Mouse (Mus musculus) liver, postnatal 0 days (tissue): Measurements from ENCODE around the gene Abl2. TPM values are rescaled to one million over a fixed set of nuclear protein-coding genes. Genes with fewer than 3 reads are reported as not detected.
A peak's percentile ranks its signal among the peaks of the same experiment; 100 is the strongest.
"Not testable (repeated sequence)": the region's sequence is repeated elsewhere in the genome, so short reads cannot be mapped to it uniquely, and the experiment has no call there.

ENCODE experiments used
- ATAC-seq: fragments of 200-750 bp; cut with Nextera tagmentation; 2 replicates; pipeline ENCODE4 v1.8.0; 2017; ENCODE audit warnings: mild to moderate bottlenecking, moderate library complexity
- DNase-seq: peaks from one replicate; pipeline ENCODE4 v3.0.0-alpha.2; 2016
- H3K27ac ChIP-seq: fragments of 300-500 bp; sonication (generic); 2 replicates; pipeline ENCODE4 v1.5.1; 2014; ENCODE audit warnings: antibody characterized with exemption, moderate library complexity, mild to moderate bottlenecking, low read depth
- H3K27me3 ChIP-seq: fragments of 300-500 bp; sonication (generic); 2 replicates; pipeline ENCODE4 v1.6.1; 2014; ENCODE audit warnings: low read length, control low read depth, mixed read lengths; ENCODE audit not compliant: insufficient read depth
- H3K36me3 ChIP-seq: fragments of 300-500 bp; sonication (generic); replicated peaks from 2 replicates; pipeline ENCODE4 v1.6.1; 2014; ENCODE audit warnings: mild to moderate bottlenecking, control low read depth, low read length, moderate library complexity, mixed read lengths; ENCODE audit not compliant: insufficient read depth
- H3K4me1 ChIP-seq: fragments of 300-500 bp; sonication (generic); 2 replicates; pipeline ENCODE4 v1.6.1; 2014; ENCODE audit warnings: antibody characterized with exemption, mild to moderate bottlenecking, control low read depth; ENCODE audit not compliant: insufficient read depth
- H3K4me2 ChIP-seq: fragments of 300-500 bp; sonication (generic); 2 replicates; pipeline ENCODE4 v1.6.1; 2014; ENCODE audit warnings: low read depth, mild to moderate bottlenecking, low read length, moderate library complexity, mixed read lengths
- H3K4me3 ChIP-seq: fragments of 300-500 bp; sonication (generic); 2 replicates; pipeline ENCODE4 v1.5.1; 2014; ENCODE audit warnings: low read depth, low read length
- H3K9ac ChIP-seq: fragments of 300-500 bp; sonication (generic); replicated peaks from 2 replicates; pipeline ENCODE4 v1.6.1; 2014; ENCODE audit warnings: mild to moderate bottlenecking, moderate library complexity
- H3K9me3 ChIP-seq: fragments of 300-500 bp; sonication (generic); 2 replicates; pipeline ENCODE4 v1.6.1; 2016; ENCODE audit warnings: mild to moderate bottlenecking, control low read depth, low read length, mixed read lengths
- CTCF ChIP-seq: sonication (generic); IDR thresholded peaks from 2 replicates; pipeline ENCODE4 v1.5.1; 2016; ENCODE audit warnings: antibody characterized with exemption, low read depth
- EP300 ChIP-seq: IDR thresholded peaks from 2 replicates; pipeline ENCODE4 v1.6.1; 2016; ENCODE audit warnings: antibody characterized with exemption, low read depth, mild to moderate bottlenecking
- WGBS: fragments of 180-500 bp; shearing (Covaris S2); extraction: QIAGEN DNeasy Blood & Tissue Kit; methylation state at CpG from one replicate; pipeline ENCODE4 v1.1.7; 2014; ENCODE audit not compliant: insufficient replicate concordance; 5-methylcytosine and 5-hydroxymethylcytosine counted together
- polyA plus RNA-seq: library from polyadenylated mRNA; unstranded; fragments of >200 nt; fragmentation: Nextera tagmentation; extraction: Ambion mirVana; gene quantifications from 2 replicates; pipeline ENCODE4 v1.2.1, GENCODE M21; 2015

Abl2 gene
- 0.88 and 0.89 TPM in 2 replicates for polyA plus RNA-seq

DNA sequence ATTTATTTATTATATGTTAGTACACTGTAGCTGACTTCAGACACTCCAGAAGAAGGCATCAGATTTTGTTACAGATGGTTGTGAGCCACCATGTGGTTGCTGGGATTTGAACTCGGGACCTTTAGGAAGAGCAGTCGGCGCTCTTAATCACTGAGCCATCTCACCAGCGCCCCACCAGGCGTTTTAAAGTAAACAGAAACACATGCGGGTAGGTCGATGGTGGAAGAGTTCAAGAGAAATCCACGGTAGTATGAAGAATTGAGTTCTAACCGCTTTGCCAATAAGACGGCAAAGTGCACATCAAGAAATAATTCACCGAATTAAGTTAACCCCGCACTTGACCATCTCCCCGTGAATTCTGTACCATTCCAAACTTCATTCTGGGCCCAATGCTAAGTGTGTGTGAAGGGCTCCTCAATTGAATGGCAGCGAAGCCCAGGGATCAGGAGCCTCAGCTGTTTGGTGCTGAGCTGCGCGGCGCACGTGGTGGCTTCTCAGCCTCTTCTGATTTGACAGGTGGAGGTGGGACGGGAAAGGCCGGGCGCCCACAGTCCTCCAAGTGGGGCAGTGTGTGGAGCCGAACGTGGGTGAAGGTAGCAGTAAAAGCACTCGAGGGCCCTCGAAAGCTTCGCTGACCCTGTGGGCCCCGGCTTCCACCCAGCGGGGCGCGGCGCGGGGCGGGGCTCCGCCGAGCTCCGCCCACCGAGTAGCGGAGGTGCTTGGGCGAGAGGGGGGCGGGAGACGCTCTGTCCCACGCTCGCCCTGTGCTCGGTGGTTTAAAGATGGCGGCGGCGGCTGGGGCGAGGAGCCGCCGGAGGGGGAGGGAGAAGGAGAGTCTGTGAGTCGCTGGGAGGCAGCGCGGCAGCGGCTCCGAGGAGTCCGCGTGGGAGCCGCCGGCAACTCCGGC, at the start of gene Abl2:
Gene Abl2 (plus strand): TSS at position 763 of the 907 bp plus-strand sequence.
- peak; percentile 91 for DNase-seq
- Histone ChIP-seq H3K9me3 (no peaks in the 10 kb centered on the region), H3K27ac (peak within 1 kb of the TSS; percentile 88), H3K4me3 (peak within 1 kb of the TSS; percentile 98), H3K4me2 (peak within 1 kb of the TSS; percentile 90), H3K9ac (peak within 1 kb of the TSS; percentile 97), H3K4me1 (peaks cover 10% of the 10 kb centered on the region; the same call in 1 of the 2 replicates), H3K27me3 (no peaks in the 10 kb centered on the region), H3K36me3 (no peaks in the 10 kb centered on the region)
- peak; percentile 98 for ATAC-seq
- TF ChIP-seq EP300 (no peak), CTCF (no peak)
- WGBS, result 9% methylated on average over 57 of the region's 60 CpGs

DNA sequence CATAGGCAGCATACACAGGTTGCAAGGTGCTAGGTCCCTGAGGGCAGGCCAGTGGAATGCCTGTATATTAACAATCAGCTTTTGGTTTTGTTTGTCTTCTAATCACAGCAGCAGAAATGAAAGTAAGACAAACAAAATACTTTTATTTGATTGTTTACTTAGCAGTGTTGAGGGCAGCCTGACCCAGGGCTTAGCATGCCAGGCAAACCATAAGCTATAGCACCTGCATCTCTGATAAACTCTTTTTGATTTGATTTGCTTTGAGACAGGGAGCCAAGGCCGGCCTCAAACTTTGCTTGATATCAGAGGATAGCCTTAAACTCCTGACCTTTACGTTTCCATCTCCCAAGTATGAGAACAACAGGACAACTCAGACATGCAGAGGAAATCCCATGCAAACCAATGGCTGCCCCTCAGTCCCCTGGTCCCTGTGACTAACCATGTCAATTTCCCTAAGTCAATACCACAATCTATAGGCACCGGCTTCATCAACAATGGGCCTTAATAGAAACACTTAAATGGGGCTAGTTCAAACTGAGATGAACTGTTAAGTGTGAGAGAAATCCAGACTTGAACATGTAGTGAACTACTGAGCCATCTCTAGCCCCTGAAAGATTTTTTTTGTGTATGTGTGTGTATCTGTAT, 38.3 kb upstream of the Abl2 start:
- ATAC-seq (no peak), DNase-seq (no peak)
- H3K4me1 ChIP-seq, result peaks cover 2% of the 10 kb centered on the region; the same call in 1 of the 2 replicates
- H3K9ac ChIP-seq, result no peak overlapping the region
- no peak overlapping the region for H3K4me2 ChIP-seq
- TF ChIP-seq EP300 (no peak), CTCF (no peak)
- no peak overlapping the region for H3K4me3 ChIP-seq
- no peaks in the 10 kb centered on the region for H3K27me3 ChIP-seq
- WGBS, result 62% methylated on average over 3 of the region's 3 CpGs
- no peaks in the 10 kb centered on the region for H3K9me3 ChIP-seq
- no peaks in the 10 kb centered on the region for H3K36me3 ChIP-seq
- H3K27ac ChIP-seq, result no peak overlapping the region

DNA sequence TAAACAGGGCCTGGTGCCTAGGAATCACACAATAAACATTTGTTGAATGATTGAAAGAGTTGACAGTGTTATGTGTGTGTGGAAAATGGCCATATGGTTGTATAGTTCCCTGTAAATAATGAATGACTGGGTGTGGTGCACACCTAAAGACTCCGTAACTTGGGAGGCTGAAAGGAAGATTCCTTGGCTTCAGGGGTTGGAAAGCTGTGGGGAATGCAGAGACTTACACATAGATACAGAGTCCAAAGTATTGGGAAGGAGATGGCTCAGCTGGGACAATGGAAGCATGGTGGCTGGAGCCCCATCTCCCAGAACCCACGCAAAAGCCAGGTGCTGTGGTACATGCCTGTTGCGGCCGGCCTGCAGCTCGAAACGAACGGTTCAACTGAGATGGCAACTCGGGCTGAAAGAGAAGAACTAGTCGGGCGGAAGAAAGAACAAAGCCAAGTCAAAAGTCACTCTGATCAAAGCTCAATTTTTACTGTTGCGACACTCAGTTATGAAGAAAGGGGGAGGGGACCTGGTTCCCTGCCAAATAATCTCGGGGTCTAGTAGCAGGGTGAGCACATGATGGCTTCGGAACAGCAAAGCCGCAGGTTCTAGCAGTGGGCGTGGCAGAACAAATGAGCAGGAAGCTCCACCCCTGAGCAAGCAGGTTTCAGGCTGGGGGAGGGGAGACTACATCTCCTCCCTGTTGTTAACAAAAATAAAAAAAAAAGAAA, 36.6 kb upstream of the Abl2 start:
- Histone ChIP-seq H3K9ac (no peak overlapping the region), H3K36me3 (no peaks in the 10 kb centered on the region), H3K4me3 (no peak overlapping the region), H3K9me3 (no peaks in the 10 kb centered on the region), H3K4me1 (peaks cover 2% of the 10 kb centered on the region; the same call in 1 of the 2 replicates), H3K27ac (no peak overlapping the region), H3K27me3 (no peaks in the 10 kb centered on the region), H3K4me2 (no peak overlapping the region)
- 43% methylated on average over 15 of the region's 15 CpGs for WGBS
- TF ChIP-seq EP300 (no peak), CTCF (no peak)
- ATAC-seq, result 0 out of 2 replicates have a peak, but pooled peaks have one; percentile 21
- peak; percentile 62 for DNase-seq

DNA sequence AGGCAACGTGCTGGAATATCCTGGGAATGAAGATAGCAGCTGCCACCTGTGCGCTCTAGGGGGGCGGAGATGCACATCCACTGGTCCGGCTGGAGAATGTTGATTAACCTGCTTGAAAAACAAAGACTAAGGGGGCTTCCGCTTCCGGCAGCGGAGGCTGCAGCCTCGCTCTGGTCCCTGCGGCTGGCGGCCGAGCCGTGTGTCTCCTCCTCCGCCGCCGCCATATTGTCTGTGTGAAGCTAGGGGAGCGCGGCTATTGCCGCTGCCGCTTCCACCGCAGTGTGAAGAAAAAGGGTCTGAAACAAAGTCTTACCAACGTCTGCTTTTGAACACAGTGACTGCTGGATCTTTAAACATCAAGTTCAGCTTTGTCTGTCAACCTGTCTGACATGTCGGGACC, 34.7 kb upstream of the Abl2 start, which contains the start of gene Gm10031:
Gene Gm10031 (plus strand): TSS at position 171 of the 400 bp plus-strand sequence.
- ATAC-seq, result peak; percentile 76; the same call in 1 of the 2 replicates
- not testable (repeated sequence) for H3K4me1 ChIP-seq
- WGBS, result 90% methylated on average over 21 of the region's 22 CpGs

DNA sequence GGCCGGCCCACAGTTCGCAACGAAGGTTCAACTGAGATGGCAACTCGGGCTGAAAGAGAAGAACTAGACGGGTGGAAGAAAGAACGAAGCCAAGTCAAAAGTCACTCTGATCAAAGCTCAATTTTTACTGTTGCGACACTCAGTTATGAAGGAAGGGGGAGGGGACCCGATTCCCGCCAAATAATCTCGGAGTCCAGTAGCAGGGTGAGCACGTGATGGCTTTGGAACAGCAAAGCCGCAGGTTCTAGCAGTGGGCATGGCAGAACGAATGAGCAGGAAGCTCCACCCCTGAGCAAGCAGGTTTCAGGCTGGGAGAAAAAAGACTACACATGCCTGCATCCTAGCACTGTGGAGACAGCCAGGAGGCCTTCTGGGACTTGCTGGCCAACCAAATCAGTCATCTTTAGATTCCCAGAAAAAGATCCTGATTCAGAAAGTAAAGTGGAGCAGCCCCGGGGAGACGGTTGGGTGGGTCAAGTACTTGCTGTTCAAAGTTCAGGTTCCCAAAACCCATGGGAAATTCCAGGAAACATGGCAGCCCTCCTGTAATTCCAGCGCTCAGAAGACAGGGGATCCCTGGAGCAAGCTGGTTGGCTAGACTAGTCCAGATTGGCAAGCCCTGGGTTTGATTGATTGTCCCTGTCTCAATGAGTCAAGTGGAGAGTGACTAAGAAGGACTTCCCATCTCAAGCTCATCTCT, 26.0 kb upstream of the Abl2 start:
- not testable (repeated sequence) for H3K36me3 ChIP-seq, H3K9ac ChIP-seq, H3K9me3 ChIP-seq, ATAC-seq, DNase-seq, H3K4me3 ChIP-seq, H3K27me3 ChIP-seq, H3K27ac ChIP-seq, H3K4me1 ChIP-seq, H3K4me2 ChIP-seq
- 75% methylated on average over 16 of the region's 16 CpGs for WGBS

More for the DNA sequence above, 34.7 kb upstream of the Abl2 start, which contains the start of gene Gm10031:
- H3K36me3 ChIP-seq, H3K4me3 ChIP-seq, DNase-seq, H3K4me2 ChIP-seq, H3K9ac ChIP-seq, H3K9me3 ChIP-seq, H3K27me3 ChIP-seq, H3K27ac ChIP-seq: not testable (repeated sequence)
